Mouse (Mus musculus): ENCODE data around the gene Nr1i3.
A peak's percentile ranks its signal among the peaks of the same experiment; 100 is the strongest.

Nr1i3 gene

DNA sequence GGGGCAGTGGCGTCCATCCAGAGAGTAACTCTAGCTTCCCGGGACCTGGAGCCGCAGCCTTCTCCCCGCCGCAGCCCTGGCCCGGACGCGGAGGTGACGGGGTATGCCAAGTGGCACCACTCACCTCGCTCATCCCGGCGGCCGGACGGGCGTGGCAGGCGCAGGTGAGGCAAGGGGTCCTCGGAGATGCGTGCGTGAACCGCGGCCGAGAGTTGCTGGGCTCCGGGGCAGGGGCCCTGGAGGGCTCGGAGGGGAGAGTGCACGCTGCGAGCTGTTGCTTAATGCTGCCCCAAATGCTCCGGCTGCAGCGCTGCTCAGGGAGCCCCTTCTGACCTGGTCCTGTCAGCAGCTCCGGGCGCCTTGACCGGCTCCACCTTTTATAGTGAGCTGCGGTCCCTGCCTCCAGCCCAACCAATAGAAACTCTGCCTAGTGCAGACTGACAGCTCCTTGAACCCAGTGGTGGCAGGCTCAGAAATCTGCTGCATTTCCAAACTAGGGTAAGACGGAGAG, 17.8 kb upstream of the Nr1i3 start, which contains the start of gene Pcp4l1:
Gene Pcp4l1 (minus strand): TSS at position 382 of the 511 bp plus-strand sequence.
- peak; percentile 37 for DNase-seq

DNA sequence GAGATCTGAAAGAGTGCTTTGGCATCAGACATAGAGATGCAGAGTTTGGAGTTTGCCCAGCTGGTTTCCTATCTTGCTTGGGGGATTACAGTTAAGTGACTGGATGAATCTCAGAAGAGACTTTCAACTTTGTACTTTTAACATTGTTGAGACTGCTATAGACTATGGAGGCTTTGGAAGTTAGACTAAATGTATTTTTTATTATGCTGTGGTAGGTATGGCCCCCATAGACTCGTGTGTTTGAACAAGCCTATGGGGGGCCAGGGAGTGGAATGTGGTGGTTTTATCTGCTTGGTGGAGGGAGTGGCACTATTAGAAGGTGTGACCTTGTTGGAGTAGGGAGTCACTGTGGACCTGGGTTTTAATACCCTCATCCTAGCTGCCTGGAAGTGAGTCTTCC, 14.2 kb upstream of the Nr1i3 start:
- no peak for DNase-seq

DNA sequence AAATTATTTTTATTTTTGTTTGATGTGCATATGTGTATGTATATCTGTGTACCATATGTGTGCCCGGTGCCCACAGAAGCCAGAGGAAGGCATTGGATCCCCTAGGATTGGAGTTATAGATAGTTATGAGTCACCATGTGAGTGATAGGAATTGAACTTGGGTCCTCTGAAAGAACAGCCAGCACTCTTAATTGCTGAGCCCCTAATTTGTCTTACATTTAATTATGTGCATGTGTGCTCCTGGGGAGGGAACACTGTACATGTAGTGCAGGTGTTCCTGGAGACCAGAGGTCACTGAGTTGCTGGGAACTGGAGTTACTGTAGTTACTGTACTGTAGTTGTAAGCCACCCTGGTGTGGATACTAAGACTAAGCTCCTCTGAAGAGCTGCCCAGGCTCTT, 13.0 kb upstream of the Nr1i3 start:
- DNase-seq = no peak

DNA sequence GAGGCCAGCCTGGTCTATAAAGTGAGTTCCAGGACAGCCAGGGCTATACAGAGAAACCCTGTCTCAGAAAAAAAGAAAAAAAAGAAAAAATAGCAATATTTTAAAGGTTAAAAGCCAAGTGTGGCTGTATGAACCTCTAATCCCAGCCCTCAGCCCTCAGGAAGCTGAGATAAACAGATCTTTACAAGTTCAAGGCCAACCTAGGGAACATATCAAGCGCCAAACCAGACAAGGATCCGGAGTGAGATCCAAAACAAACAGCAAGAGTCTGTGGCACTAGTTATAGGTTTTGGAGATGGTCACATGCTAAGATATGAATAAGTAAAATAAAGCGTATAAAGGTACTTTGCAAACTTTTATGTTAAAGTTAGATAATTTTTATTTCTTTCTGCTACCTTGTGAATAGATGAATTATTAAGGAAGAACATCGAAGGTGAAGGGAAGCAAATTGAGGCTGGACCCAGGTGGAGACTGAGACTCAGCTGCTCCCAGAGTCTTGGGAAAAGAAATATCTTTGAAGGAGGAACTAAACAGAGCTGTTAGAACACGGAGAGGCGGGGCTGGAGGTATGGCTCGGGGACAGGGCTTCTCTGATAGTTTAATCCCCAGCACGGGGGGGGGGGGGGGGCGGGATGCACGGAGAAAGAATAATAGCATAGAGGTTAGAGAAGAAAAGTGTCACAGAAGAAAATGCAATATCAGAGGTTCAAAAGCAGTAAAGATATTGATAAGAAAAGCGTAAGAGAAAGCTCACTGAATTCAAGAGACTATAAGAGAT, 10.1 kb upstream of the Nr1i3 start:
- DNase-seq = no peak

DNA sequence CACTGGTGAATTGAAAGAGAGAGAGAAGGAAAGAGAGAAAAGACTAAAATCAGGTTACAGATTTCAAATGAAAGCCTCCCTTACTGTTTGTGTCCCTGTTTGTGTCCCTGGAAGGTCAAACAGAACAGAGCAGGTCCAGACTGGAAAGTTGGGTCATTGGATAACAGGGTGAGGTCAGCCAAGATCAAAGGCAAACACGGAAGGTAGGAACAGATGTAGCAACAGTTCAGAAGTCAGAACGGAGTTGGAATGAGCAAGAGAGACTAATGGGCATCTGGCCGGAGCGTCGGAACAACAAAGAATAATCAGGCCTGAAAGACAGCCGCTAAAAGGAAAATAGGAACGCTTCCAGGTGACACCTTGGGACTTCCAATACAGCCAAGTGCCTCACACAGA, 9.5 kb upstream of the Nr1i3 start:
- no peak for DNase-seq

DNA sequence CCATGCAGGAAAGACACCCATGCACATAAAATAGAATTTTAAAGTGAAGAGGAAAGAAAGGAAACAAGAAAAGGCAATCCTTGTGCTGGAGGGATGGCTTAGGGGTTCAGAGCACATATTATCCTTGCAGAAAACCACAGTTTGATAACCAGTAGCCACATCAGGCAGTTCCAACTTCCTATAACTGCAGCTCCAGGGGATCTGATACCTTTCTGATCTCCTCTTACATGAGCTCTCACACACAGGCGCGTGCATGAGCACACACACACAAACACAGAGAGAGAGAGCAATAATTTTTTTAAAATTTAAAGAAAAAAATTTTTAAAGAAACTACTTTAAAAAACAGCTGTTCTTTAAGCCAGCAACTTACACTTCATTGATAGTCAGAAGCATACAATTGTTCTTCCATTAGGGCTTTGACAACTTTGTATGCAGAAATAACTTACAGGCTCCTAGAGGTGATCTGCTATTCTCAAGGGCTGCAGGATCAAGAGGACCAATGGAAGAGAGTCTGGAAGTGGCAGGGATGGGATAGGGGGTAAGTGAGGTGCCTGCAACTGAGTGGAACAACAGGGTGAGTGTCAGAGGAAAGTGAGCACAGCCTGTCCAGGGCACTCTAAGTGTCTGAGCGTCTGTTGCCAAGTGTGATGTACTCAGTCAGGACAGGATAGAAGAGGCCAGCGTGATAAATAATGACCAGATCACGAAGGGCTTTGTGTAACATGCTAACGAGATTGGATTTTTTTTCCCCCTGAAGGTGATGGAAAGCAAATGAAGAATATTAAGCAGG, 7.9 kb upstream of the Nr1i3 start:
- DNase-seq = no peak

DNA sequence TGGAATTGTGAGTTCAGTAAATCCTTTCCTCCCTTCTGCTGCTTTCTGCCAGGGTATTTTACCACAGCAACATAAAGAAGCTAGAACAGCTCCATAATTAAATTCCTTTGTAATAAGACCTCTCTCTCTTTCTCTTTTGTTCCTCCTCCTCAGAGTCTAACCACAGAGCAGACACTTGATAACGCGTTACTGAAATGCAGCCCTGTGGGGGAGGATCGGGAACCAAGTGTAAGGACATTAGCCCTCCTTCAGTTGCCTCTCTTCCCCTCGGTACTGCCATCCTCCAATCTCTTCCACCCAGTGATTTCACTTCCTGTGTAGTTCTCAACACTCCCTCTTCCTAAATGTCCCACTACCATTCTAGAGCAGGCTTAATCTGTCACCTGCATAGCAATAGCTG, 4.4 kb upstream of the Nr1i3 start:
- DNase-seq = no peak

DNA sequence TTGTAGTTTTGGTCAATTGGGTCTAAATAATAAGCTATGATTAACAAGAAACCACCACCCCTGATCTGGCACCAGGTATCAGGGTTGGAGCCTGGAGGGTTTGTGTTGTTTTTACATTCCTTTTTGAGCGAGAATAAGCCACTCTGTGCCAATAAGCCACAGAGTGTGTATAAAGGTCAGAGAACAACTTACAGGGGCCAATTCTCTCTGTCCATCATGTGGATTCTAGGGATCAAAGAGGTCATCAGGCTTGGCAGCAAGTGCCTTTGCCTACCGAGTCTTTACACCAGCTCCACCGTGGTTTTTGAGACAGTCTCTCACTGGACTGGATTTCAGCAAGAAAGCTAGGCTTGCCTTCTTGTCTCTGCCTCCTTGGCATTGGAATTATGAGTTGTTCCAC, 916 bp upstream of the Nr1i3 start:
- DNase-seq = no peak

DNA sequence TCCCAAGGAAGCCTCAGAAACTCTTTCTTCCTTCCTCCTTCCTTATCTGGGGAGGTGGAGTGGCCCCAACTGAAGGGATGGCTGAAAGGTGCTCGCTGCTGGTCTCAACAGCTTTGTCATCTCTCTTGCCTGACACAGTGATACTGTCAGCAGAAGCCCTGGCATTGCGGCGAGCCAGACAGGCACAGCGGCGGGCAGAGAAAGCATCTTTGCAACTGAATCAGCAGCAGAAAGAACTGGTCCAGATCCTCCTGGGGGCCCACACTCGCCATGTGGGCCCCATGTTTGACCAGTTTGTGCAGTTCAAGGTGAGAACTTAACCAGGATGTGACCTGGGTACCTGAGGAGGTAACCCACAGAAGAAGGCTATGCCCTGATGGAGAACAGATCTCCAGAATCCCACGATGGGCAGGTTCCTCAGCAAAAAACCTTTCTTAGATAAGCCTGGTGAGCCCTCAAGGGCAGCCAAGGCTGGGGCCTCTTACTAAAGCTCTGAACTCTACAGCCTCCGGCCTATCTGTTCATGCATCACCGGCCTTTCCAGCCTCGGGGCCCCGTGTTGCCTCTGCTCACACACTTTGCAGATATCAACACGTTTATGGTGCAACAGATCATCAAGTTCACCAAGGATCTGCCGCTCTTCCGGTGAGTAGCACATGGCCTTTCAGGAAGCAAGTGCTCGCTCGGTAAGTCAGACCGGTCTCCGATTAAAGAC, 2.6 kb downstream of the Nr1i3 start:
- DNase-seq = no peak

DNA sequence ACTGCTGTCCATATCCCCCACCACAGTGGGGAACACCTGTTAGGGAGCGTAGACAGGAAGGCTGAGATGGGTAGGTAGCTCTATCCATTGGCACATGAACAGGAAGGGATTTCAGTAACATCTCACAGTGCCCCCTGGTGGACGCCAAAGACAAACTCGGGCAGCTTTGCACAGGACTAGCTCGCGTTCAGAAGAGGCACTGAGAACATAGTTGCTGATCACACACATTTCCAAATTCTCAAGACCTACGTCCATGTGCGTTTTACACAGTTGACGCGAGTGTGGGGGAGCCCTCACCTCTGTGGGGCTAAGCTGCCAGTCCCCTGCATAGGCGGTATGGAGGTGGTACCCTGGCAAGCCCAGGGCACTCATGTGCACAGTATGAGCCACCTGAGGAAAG, 7.1 kb downstream of the Nr1i3 start:
- DNase-seq = peak; percentile 82

DNA sequence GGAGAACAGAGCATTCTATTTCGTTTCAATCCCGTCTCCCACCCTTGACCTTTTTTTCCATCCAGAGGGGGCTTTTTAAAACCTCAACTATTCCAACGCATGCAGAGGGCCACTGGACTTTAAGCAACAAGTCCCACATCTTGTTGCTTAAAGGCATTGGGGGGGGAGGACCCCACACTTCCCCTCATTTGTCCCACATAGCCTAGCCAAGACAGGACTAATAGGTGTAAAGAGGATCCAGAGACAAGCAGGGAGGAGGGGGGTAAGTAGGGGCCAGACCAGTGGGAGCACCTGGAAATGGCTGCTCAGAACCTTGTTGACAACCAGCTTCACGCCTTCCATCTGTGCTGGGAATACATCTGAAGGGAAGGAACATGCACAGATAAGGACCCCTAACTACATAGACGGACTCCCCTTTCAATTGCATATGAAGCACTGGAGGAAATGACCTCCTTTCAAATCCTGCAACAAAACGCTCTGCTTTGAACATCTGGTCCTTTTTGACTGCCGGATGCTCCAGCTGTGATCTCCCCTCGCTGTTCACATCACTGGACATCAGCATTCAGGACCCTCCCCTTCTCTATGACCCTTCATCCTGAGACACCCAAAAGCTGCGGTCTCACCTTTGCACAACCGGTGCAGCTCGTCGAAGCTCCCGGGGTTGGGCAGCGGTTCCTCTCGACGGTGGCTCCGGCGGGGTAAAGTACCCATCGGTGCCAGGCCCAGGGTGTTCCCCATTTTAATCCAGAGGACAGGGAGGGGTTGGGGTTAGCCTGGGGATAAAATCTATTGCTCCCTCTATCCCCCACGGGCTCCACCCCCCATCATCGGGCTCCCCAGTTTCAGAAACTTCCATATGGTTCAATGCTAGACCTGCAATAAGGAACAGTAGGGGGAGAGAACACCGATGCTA, 7.8 kb downstream of the Nr1i3 start:
- peak; percentile 50 for DNase-seq

DNA sequence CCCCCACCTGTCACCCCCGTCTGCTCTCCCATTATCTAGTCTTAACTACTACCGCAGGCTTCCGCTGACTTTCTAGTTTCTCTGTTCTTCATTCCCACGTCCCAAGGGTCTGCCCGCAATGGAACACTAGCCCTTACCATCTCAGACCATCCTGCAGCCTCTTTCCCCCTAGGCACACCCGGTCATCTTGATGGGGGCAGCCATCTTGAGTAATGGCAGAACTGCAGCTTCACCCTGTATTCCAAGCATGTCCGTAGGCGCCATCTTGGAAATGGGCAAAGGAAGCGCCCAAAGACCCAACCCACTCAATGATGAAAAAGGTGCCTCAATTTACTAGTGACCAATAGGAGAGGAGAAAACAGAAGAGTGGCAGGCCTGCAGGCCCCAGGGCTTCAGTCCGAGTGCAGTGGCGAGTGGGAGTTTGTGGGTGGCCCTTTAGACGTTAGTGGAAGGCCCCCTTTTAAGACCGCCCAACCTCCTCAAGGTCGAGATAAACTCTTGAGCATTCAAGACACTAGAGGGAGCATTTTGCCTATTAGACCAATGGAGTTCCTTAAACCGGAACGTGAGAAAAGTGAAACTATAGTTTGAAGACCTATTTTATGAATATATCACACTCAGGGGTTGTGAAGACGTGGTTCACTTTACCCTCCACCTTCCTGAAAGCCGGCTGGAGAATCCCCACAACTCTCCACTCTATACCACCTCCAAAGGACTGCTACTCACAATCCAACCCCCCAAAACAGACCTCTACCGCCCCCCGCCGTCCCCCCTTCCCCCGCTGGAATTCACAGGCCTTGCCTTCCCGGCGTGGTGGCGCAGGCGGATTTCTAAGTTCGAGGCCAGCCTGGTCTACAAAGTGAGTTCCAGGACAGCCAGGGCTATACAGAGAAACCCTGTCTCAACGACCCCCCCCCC, 8.7 kb downstream of the Nr1i3 start, which contains the start of gene Tomm40l:
Gene Tomm40l (minus strand): TSS at position 277 of the 918 bp plus-strand sequence.
- peak; percentile 98 for DNase-seq

DNA sequence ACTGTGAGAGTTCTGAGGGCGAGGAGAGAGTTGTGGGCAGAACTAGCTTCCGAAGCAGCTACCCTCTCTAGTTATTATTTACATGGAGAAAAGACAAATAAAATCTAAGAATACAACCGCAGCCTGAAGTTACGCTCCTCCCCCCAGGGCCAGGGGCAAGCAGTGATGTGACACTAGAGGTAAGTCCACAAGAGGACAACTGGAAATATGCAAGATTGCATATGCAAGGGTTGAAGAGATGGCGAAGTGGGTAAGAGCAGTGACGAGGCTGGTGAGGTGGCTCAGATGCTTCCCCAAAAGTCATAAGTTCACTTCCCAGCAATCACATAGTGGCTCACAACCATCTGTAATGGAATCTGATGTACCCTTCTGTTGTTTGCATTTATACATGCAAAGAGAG, 9.4 kb downstream of the Nr1i3 start:
- peak; percentile 39 for DNase-seq

DNA sequence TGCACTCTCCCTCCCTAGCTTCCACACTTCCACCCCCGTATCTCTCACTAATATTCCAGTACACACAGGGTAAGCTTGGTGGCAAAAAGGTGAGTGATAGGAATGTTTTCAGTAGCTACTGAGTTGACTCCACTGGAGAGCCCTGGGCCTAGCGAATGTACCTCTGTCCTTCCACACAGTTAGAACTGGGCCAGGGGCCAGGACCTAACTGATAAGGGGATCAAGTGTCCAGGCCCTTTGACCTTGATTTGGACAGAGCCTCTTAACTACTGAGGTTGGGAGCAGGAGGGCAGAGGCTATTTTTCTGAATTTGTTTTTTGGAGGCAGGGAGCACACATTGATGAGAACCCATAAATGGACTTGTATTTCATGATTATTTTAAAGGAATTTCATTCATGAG, 10.0 kb downstream of the Nr1i3 start:
- DNase-seq = peak; percentile 38

DNA sequence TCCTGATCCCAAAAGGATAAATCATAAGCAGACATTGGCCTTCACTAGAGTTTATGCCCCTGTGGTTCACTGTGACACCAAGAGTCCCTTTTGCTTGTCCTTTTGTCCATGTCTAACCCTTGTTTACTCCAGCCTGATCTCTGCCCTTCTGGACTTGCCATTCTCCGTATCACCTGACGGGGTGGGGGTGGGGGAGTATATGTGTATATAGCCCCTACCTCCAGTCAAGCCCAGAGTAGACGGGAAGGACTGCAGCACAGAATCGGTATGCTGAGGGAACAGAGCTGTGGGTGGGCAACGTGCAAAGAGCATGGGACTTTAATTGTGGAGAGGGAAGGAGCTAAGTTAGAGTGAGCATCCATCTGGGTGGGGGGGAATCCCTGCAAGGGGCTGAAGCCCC, 11.1 kb downstream of the Nr1i3 start, which contains the start of gene Apoa2:
Gene Apoa2 (plus strand): TSS at position 198 of the 400 bp plus-strand sequence.
- no peak for DNase-seq

DNA sequence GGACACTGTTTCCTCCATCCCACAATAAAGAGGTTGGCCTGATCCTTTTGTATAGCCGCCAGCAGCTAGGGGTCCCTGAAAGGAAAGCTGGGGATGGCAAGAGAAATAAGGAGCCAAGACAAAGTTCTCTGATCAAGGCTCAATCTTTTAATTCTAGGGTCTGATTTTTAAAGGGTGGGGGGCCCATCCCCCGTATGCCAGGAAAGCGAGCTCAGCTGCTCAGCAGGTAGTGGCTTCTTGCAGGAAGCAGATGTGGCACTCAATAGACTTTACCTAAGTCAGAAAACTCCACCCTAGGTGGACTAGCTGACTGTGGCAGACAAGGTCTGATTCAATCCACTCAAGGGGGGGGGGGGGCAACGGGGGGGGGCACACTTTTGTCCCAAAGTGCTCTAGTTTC, 13.0 kb downstream of the Nr1i3 start:
- DNase-seq = no peak

DNA sequence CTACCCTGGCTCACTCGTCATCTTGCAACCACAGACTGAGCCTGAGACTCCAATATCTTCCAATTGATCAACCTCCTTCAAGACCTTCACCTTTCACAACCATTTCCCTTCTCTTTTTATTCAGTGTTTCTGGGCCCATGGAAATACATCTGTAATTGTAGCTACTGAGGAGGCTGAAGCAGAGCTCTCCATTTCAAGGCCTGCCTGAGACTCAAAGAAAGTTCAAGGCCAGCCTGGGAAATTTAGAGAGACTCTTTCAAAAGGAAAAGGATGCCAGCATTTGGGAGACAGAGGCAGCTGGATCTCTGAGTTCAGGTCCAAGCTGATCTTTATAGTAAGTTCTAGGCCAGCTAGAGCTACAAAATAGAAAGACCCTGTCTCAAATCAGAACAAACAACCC, 14.1 kb downstream of the Nr1i3 start:
- no peak for DNase-seq

DNA sequence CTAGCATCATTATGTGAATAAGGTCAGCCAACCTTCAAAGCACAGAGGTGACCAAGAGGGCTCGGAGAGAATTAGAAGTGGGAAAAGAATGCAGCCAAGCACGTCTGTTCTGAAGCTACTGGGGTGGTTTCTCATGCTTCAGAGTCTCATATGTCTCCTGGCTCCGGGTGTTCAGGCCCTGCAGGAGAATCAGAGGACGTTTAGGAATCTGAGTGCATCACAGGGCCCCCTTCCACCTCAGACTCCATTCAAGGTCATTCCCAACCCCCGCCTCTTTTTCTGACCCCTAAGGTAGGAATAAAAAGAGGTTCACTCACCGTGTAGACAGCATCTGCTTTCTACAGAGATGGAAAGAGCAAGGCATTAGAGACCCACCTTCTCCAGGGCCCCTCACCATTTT, 16.0 kb downstream of the Nr1i3 start:
- no peak for DNase-seq

DNA sequence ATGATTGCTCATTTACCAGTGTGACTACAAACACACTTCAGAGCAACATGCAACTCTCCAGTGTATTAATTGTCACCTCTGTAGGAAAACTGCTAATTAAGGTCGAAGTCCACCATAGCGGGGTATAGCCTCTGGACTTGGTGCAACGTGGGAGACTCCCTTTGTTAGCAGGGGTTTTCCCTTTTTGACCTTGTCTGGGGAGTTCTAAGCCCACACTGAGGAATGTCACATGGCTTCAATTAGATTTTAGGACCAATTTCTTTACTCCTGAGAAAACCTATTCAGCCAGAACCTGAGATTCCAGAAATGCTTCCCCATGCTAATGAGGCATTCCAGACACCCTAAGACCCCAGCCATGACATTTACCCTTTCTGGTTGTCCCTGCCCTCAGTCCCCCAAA, 16.4 kb downstream of the Nr1i3 start:
- no peak for DNase-seq

DNA sequence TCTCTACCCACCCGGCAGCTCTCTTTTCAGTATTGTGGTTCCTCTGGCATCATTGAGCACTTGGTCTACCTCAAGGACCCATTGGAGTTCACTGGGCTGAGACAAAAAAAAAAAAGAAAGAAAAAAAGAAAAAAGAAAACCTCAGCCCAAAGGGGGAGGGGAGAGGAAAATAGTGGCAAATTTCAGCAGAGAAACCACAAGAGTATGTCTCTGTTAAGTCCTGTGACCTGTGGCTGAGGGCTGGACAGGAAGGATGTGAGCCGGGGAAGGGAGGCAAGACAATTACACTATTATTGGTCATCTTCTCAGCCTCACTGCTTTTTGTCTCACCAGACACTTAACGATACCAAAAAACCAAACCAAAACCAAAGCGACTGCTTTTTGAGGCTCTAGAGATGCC, 18.1 kb downstream of the Nr1i3 start:
- no peak for DNase-seq

DNA sequence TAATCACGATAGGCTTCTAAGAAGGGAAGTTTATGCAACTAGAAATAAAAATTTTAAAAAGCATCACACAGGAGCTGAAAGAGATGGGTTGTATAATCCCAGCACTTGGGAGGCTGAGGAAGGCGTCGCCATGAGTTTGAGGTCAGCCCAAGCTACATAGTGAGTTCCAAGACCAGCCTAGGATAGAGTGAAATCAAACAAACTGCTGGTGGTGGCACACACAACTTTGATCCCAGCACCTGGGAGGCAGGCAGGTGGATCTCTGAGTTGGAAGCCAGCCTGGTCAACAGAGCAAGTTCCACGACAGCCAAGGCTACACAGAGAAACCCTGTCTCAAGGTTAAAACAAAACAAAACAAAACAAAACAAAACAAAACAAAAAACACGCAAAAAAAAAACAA, 18.6 kb downstream of the Nr1i3 start:
- no peak for DNase-seq

Data from cerebellum, adult 11-12 months (tissue).